Mouse (Mus musculus) testis, adult 2 months (tissue): Measurements from ENCODE around the gene Trappc4. TPM values are rescaled to one million over a fixed set of nuclear protein-coding genes. Genes with fewer than 3 reads are reported as not detected.
"Not testable (repeated sequence)": the region's sequence is repeated elsewhere in the genome, so short reads cannot be mapped to it uniquely, and the experiment has no call there.

Source experiments
- H3K27ac ChIP-seq: fragments of 200-500 bp; 2 replicates; pipeline ENCODE4 v1.5.1; 2012; ENCODE audit warnings: low read depth, low read length; ENCODE audit not compliant: control insufficient read depth, insufficient read depth
- H3K27me3 ChIP-seq: fragments of 200-500 bp; 2 replicates; pipeline ENCODE4 v1.6.1; 2012; ENCODE audit warnings: mild to moderate bottlenecking, low read length, moderate library complexity; ENCODE audit not compliant: control insufficient read depth, insufficient read depth
- H3K36me3 ChIP-seq: fragments of 200-500 bp; 2 replicates; pipeline ENCODE4 v1.6.1; 2012; ENCODE audit warnings: mild to moderate bottlenecking, low read length; ENCODE audit not compliant: control insufficient read depth, insufficient read depth
- H3K4me1 ChIP-seq: fragments of 200-500 bp; 2 replicates; pipeline ENCODE4 v1.6.1; 2012; ENCODE audit warnings: low read length; ENCODE audit not compliant: control insufficient read depth, insufficient read depth
- H3K4me3 ChIP-seq: fragments of 200-500 bp; 2 replicates; pipeline ENCODE4 v1.5.1; 2012; ENCODE audit warnings: low read depth, mild to moderate bottlenecking, low read length, moderate library complexity, mixed read lengths; ENCODE audit not compliant: control insufficient read depth
- CTCF ChIP-seq: fragments of 200-500 bp; IDR thresholded peaks from 2 replicates; pipeline ENCODE4 v1.5.1; 2012; ENCODE audit warnings: low read depth, mild to moderate bottlenecking, inconsistent platforms, low read length, moderate library complexity; ENCODE audit not compliant: control insufficient read depth, insufficient read depth, insufficient replicate concordance
- POLR2A ChIP-seq: fragments of 200-500 bp; IDR thresholded peaks from 2 replicates; pipeline ENCODE4 v1.6.1; 2012; ENCODE audit warnings: low read depth, mild to moderate bottlenecking, inconsistent platforms, low read length, moderate library complexity; ENCODE audit not compliant: control insufficient read depth
- polyA plus RNA-seq: library from polyadenylated mRNA; depleted of rRNA; stranded (reverse); fragments of >200 nt; gene quantifications from 2 replicates; pipeline ENCODE4 v1.2.3, GENCODE M21; 2012

The Trappc4 gene
- polyA plus RNA-seq, 1 experiment: 41.8 TPM

DNA sequence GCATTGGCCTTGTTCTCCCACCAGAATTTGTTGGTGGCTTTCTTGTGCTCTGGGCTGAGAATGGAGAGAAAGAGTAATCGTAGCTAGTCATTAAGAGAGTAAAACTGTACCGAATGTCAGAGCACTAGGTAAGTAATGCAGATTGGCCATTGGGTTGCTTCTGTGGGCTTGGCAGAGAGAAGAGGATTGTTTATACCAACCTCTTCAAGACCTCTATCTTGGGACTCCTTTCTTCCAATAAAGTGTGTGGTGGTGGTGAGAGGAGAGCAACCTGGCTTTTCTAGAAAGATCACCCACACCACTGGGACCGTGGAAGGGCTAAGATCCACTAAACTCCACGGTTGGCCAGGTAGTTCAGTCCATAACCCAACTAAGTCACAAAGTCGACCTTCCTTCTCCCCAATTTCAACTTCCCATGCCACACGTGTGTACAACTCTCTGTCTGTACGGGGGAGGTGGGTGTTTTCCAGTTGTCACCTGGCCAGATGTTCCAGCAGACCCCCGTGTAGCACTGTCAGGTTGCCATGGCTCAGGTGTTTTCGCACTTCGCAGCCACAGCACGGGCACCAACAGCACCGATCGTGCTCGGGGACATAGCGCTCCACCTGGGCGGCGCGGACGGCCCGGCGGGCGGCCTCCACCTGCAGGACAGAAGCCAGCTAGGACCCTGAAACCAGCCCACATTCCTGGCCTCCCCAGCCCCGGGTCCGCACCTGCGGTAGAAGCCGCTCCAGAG is 9.9 kb upstream of the Trappc4 start:
- Histone ChIP-seq H3K36me3 (no peaks in the 10 kb centered on the region), H3K27me3 (no peaks in the 10 kb centered on the region), H3K4me1 (peaks cover 13% of the 10 kb centered on the region), H3K4me3 (peak overlapping the region; percentile 93), H3K27ac (peak overlapping the region; percentile 98)
- no peak for TF ChIP-seq POLR2A
- TF ChIP-seq CTCF: no peak

- TF ChIP-seq POLR2A (no peak), CTCF (no peak)
- no peaks in the 10 kb centered on the region for H3K27me3 ChIP-seq
- H3K27ac ChIP-seq: no peak overlapping the region
- H3K36me3 ChIP-seq: no peaks in the 10 kb centered on the region; the same call in 1 of the 2 replicates
- peaks cover 5% of the 10 kb centered on the region for H3K4me1 ChIP-seq
- H3K4me3 ChIP-seq: no peak overlapping the region
Measured at GRCm38 (mm10) chr9:44412781-44413180, 5.4 kb upstream of the Trappc4 start.

DNA sequence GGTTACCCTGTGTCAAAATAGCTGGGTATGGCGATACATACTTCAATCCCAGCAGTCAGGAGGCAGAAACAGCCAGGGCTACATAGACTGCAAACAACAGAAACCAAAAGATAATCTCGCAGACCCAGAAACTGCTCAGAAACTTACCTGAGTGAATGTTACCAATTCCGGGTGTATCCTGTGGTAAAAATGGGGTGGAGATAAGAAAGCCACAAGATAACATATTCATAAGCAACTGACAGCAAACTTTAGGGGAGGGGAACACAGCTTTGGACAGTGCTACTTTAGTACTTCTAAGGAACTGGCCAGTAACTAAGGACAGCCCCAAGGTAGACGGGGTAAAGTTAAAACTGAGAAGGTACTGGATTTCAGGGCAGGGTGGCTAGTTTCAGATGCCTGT is 4.9 kb upstream of the Trappc4 start:
- H3K4me1 ChIP-seq: peaks cover 2% of the 10 kb centered on the region
- H3K4me3 ChIP-seq: no peak overlapping the region
- H3K27ac ChIP-seq: no peak overlapping the region
- no peaks in the 10 kb centered on the region for H3K27me3 ChIP-seq
- TF ChIP-seq CTCF (no peak), POLR2A (no peak)
- H3K36me3 ChIP-seq: no peaks in the 10 kb centered on the region; the same call in 1 of the 2 replicates

- no peak overlapping the region for H3K27ac ChIP-seq
- TF ChIP-seq POLR2A: no peak
- TF ChIP-seq CTCF: no peak
Measured at GRCm38 (mm10) chr9:44411601-44412130, 4.3 kb upstream of the Trappc4 start.

DNA sequence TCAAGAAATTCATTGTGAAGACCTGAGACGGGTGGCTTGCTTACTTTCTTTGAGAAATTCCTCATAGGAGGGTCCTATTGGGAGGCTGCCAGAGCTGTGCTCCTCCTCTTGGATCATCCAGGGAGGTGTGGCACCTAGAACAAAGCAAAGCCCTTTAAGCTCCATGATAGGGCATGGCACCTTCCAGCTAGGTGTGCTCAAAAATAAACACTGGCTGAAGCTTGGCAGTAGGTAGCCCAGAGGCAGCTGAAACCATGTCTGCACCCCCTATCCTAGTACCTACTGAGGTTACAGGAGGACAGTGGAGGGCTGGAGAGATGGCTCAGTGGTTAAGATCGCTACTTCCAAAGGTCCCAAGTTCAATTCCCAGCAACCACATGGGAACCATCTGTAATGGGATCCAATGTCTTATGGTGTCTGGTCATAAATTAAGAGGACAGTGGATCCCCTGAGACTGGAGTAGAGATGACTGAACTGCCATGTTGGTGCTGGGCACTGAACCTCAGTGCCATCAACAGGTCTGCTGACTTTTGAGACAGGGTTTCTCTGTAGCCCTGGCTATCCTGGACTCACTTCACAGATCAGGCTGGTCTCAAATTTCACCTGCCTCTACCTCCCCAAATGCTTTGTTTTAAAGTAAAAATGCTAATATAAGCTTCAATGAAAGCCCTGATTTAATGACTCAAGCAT is 3.4 kb upstream of the Trappc4 start:
- no peak for TF ChIP-seq CTCF
- no peaks in the 10 kb centered on the region; the same call in 1 of the 2 replicates for H3K36me3 ChIP-seq
- no peak overlapping the region for H3K4me3 ChIP-seq
- no peak overlapping the region for H3K27ac ChIP-seq
- no peaks in the 10 kb centered on the region for H3K27me3 ChIP-seq
- no peaks in the 10 kb centered on the region for H3K4me1 ChIP-seq

More at GRCm38 (mm10) chr9:44411601-44412130, 4.3 kb upstream of the Trappc4 start:
- Histone ChIP-seq H3K4me3 (no peak overlapping the region), H3K4me1 (no peaks in the 10 kb centered on the region), H3K36me3 (no peaks in the 10 kb centered on the region; the same call in 1 of the 2 replicates), H3K27me3 (no peaks in the 10 kb centered on the region)

DNA sequence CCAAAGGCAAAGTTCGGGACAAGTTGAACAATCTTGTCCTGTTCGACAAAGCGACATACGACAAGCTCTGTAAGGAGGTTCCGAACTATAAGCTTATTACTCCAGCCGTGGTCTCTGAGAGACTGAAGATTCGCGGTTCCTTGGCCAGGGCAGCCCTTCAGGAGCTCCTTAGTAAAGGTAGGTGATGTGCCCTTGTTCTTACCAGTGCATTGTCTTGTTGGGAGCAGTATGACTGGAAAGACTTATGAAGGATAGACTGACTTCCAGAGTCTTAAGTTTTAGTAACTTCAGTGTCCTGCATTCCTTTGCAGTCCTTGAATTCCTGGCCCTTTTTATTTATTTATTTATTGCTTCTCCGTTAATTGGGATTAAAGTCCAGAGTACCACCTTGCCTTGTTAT is 1.3 kb upstream of the Trappc4 start:
- H3K36me3 ChIP-seq, H3K4me3 ChIP-seq, H3K4me1 ChIP-seq, H3K27ac ChIP-seq, H3K27me3 ChIP-seq: not testable (repeated sequence)

DNA sequence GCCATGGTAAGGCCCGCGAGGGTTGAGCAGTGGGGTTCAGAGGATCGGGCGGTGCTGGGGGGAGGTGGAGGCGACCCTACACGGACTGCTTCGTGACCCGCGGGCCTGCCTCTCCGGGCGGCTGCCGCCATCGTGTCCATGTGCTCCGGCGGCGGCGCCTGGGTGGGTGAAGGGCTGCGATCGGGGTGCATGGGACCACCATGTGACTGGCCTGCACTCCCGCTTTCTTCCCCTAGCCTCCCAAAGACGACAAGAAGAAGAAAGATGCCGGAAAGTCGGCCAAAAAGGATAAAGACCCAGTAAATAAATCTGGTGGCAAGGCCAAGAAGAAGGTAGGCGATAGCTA is 325 bp upstream of the Trappc4 start:
- Histone ChIP-seq H3K4me1 (no peaks in the 10 kb centered on the region), H3K27ac (peak overlapping the region; percentile 97), H3K27me3 (no peaks in the 10 kb centered on the region), H3K36me3 (no peaks in the 10 kb centered on the region; the same call in 1 of the 2 replicates), H3K4me3 (peak overlapping the region; percentile 97)
- TF ChIP-seq CTCF (no peak), POLR2A (no peak)
